Mouse (Mus musculus) lung, postnatal 25 days (tissue): ENCODE measurements around the gene Nme7.

Experiments used
- DNase-seq: peaks from one replicate; pipeline ENCODE4 v3.0.0; 2022; ENCODE audit warnings: low spot score

Nme7 gene

GRCm38 (mm10) chr1:164434049-164434448 is 130.1 kb downstream of the Nme7 start:
- DNase-seq = no peak

GRCm38 (mm10) chr1:164436749-164437148 is 132.8 kb downstream of the Nme7 start:
- no peak for DNase-seq

GRCm38 (mm10) chr1:164440230-164440629 is 136.3 kb downstream of the Nme7 start:
- no peak for DNase-seq

DNA sequence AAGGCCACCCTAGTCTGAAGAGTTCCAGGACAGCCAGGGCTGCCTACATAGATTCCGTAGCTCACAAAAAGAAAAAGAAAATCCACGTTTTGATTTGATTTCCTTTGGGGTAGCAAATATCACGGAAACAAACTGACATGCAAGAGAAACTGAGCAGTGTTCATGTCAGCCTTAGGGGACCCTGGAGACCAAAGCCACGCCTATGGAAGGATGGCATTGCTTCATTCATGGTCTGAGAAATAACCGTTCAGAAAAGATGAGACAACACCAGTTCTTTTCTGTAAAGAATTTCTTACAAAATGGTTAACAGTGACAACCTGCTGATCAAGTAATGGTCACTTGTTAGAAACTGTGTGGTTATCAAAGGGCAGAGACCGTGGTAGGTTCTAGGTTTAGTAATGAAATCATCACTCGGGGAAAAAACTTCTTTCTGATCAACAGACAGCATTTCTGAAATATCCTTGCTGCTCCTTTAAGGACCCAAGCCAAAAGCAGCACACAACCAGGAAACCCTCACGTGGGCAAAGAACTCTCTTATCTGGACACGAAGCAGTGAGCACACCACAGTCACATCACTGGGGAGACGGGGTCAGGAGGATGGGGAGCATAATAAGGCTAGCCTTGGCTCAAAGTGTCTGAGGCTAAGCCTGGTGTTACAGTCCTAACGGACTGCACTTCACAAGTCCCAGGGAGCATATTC is 136.9 kb downstream of the Nme7 start:
- DNase-seq = no peak

DNA sequence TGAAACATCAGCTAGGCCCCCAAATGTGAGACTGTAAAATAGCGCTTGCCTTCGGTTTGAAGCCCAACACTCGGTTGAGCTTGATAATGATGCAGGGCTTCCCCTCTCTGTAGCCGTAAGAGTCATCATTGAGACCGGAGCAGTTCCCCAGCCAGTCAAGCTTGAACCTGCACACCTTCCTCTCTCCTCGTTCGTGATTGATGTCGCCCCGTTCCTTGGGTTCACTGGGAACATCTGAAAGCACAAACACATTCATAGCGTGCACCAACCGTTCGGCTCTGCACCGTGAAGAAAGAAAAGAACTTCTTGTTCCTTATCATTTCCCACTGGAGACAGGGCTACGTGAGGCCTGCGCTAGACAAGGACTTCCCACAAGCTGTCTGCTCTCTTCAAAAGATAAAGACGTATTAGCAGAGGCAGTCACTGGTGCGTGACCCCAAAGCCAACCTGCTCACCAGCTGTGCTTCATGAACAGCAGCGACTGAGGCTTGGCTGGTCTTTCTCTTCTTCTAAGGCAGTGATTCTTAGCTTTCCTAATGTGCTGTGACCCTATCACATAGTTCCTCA is 137.6 kb downstream of the Nme7 start:
- no peak for DNase-seq

DNA sequence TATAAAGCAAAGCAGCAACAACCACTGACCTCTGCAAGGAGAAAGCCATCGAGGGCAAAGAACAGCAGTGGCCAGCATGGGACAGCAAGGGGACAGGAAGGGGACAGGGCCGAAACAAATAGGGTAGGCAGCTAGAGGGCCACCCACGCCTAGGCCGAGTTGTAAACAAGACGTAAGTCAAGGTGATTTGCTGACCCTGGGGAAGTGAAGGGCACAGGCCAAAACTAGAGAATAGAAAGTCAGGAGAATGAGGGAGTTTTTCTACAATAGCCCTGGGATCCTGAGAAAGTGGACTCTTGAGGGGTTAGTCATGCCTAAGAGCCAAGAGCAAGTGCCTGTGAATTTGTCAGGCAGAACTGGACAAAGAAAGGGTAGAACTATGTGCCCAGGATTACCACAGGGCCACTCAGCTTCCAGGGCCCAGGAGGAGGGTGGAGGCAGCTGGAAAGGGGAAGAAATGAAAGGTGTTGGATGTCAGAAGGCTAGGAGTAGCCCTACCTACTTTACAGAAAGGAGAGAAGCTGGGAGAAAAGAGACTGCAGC is 141.8 kb downstream of the Nme7 start:
- no peak for DNase-seq

GRCm38 (mm10) chr1:164446535-164446934 is 142.6 kb downstream of the Nme7 start:
- no peak for DNase-seq

DNA sequence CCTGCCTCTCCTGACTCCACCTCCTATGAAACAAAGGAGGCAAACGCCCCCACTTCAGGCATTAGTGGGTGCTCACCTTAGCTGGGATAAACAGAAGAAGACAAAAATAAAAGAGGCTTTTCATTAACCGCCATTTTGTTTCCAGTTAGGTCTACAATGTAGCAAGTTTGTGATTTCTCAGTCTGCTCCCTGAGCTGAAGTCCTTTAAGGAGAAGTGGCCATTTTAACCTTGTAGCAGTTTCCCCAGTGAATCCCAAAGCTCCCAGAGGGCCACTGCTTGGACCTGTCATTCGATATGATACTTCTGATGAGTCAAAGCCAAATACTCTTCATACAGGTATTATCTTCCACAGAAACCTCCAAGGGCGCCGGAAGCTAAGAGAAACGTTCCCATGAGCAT is 143.6 kb downstream of the Nme7 start:
- DNase-seq = no peak

GRCm38 (mm10) chr1:164449626-164450025 is 145.7 kb downstream of the Nme7 start:
- DNase-seq = no peak

GRCm38 (mm10) chr1:164450231-164450630 is 146.3 kb downstream of the Nme7 start:
- DNase-seq = no peak

- DNase-seq = no peak
Observed at GRCm38 (mm10) chr1:164450644-164451043, 146.7 kb downstream of the Nme7 start.

DNA sequence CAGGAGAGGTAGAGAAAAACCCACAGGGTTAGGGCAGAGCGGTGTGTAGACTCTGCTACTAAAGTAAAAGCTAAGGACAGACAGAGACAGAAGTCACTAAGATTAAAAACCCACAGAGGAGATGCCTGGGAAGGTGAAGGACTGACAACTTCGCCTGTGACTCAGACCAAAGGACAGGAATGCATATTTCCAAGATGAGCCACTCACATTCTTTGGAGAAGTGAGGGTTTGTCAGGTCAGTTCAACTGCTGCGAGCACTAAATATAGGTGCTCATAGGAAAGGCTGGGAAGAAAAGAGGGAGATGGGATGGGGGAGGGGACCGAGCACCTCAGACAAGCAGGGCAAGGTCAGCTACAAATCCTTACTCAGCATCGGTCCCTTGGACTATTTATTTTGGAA is 147.4 kb downstream of the Nme7 start:
- DNase-seq = no peak

- no peak for DNase-seq
Observed at GRCm38 (mm10) chr1:164452580-164452979, 148.7 kb downstream of the Nme7 start.

- no peak for DNase-seq
Observed at GRCm38 (mm10) chr1:164453146-164453545, 149.2 kb downstream of the Nme7 start.

GRCm38 (mm10) chr1:164453739-164454138 is 149.8 kb downstream of the Nme7 start:
- no peak for DNase-seq

GRCm38 (mm10) chr1:164454747-164455400 is 151.0 kb downstream of the Nme7 start:
- DNase-seq = peak; percentile 66

DNA sequence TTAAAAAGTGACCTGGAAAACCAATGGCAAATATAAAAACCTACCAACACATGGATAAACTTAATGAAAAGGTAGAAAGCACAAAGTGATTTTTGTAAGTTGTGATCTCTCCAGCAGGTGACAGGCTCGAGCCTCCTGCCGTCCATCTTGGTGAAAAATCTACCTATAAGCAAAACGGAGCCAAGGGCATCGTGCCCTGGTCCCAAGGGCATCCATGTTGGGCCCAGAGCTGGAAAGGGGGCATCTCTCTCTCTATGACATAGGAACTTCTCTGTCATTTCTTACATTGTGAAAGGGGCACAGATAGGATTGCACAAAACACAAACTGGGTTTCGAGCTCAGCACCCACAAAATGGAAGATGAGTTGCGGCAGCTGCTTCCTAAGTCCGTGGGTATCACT is 151.7 kb downstream of the Nme7 start:
- no peak for DNase-seq

- DNase-seq = peak; percentile 80
Observed at GRCm38 (mm10) chr1:164456065-164456464, 152.1 kb downstream of the Nme7 start.

DNA sequence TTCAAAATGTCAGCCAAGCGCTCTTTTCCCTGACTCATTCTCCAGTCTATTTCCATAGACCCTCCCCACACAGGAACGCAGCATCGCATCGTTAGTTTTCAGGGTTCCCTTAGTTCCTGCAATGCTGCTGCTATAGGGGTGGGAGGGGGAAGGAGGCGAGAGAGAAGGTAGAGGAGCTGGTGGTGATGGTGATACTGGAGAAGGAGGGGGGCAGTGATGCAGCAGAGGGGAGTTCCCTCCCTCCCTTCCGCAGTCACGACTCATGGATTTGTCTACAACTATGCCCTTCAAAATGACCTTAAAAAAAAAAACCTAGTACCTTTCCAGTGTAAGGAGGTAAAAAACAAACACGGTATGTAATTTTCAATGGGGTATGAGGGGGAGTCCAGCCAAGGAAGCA is 152.8 kb downstream of the Nme7 start:
- no peak for DNase-seq

- DNase-seq = peak; percentile 55
Observed at GRCm38 (mm10) chr1:164457531-164458244, 153.8 kb downstream of the Nme7 start.

GRCm38 (mm10) chr1:164458245-164458613 is 154.3 kb downstream of the Nme7 start, which contains the start of gene Atp1b1:
Atp1b1 (minus strand) TSS chr1:164458355.
- peak; percentile 90 for DNase-seq

DNA sequence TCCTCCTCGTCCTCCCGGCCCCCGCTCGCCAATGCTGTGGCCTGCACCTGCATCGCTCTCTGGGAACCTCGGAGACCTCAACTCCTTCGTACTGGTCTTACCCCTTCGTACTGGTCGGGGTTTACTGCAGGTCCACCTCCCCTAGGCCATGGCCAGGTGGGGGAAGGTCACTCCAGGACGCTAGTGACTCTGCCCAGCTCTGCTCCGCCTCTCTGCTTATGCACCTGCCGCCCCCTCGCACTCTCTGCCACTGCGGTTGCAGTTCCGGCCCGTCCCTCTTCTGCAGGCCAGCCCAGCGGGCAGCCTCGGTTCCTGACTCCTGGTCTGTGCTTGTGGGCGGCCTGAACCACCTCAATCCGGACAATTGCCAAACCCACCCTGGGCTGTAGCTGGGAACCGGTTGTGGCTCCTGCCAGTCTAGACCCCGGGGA is 154.7 kb downstream of the Nme7 start:
- DNase-seq = peak; percentile 84
